Mouse (Mus musculus): ENCODE measurements around the gene Tmc3. TPM values are rescaled to one million over a fixed set of nuclear protein-coding genes. Genes with fewer than 3 reads are reported as not detected.
A peak's percentile ranks its signal among the peaks of the same experiment; 100 is the strongest.

Gene Tmc3
- total and polyA plus RNA-seq, 3 experiments, result not detected

GRCm38 (mm10) chr7:83626557-83627257, 42.0 kb downstream of the Tmc3 start:
- Histone ChIP-seq H3K27ac (ENCODE audit: control insufficient read depth, low read depth, low read length) (no peak overlapping the region), H3K27me3 (ENCODE audit: control insufficient read depth in 1 of 2, insufficient read depth in 2 of 2, low read length in 2 of 2) (no peaks in the 10 kb centered on the region), H3K79me2 (ENCODE audit: control insufficient read depth, insufficient read depth, low read length, poor library complexity) (no peaks in the 10 kb centered on the region), H3K4me3 (ENCODE audit: control insufficient read depth in 1 of 2, insufficient read depth in 1 of 2, low read depth in 2 of 2, low read length in 2 of 2) (no peak overlapping the region), H3K4me1 (ENCODE audit: control insufficient read depth in 1 of 2, insufficient read depth in 2 of 2, low read length in 2 of 2) (no peaks in the 10 kb centered on the region), H3K9me3 (replicated peaks; ENCODE audit: insufficient read depth, low read length) (no peaks in the 10 kb centered on the region), H3K36me3 (ENCODE audit: control insufficient read depth in 1 of 2, insufficient read depth in 2 of 2, low read length in 2 of 2) (no peaks in the 10 kb centered on the region), H3K9ac (ENCODE audit: control insufficient read depth, low read depth, low read length, poor library complexity, severe bottlenecking) (no peak overlapping the region)
- no peak for DNase-seq (ENCODE audit: low read depth, low spot score)
- TF ChIP-seq CHD1 (IDR thresholded peaks at IDR 0.05; ENCODE audit: low read depth, low read length) (no peak), SIN3A (IDR thresholded peaks at IDR 0.05; ENCODE audit: low read length) (no peak), USF1 (IDR thresholded peaks at IDR 0.05; ENCODE audit: low read depth, low read length) (no peak), ZC3H11A (IDR thresholded peaks at IDR 0.05; ENCODE audit: low read depth, low read length) (no peak), RAD21 (IDR thresholded peaks at IDR 0.05; ENCODE audit: low read depth, low read length) (no peak), MAZ (IDR thresholded peaks at IDR 0.05; ENCODE audit: low read depth, low read length) (no peak)

- Histone ChIP-seq H3K36me3 (ENCODE audit: control insufficient read depth in 1 of 2, insufficient read depth in 2 of 2, low read length in 2 of 2) (no peaks in the 10 kb centered on the region), H3K4me1 (ENCODE audit: control insufficient read depth in 1 of 2, insufficient read depth in 2 of 2, low read length in 2 of 2) (peaks cover 0 to under 1% of the 10 kb centered on the region in 2 experiments; a peak in 1 of 4 replicates)
These were observed 42.6 kb downstream of the Tmc3 start for GRCm38 (mm10) chr7:83627369-83627768.

GRCm38 (mm10) chr7:83631073-83631827, 46.5 kb downstream of the Tmc3 start:
- Histone ChIP-seq H3K4me1 (ENCODE audit: control insufficient read depth in 1 of 2, insufficient read depth in 2 of 2, low read length in 2 of 2) (peaks cover 0 to 5% of the 10 kb centered on the region in 2 experiments; a peak in 1 of 4 replicates), H3K9me3 (replicated peaks; ENCODE audit: insufficient read depth, low read length) (no peaks in the 10 kb centered on the region), H3K27me3 (ENCODE audit: control insufficient read depth in 1 of 2, insufficient read depth in 2 of 2, low read length in 2 of 2) (no peaks in the 10 kb centered on the region), H3K9ac (ENCODE audit: control insufficient read depth, low read depth, low read length, poor library complexity, severe bottlenecking) (peak overlapping the region; percentile 71), H3K79me2 (ENCODE audit: control insufficient read depth, insufficient read depth, low read length, poor library complexity) (no peaks in the 10 kb centered on the region), H3K4me3 (ENCODE audit: control insufficient read depth in 1 of 2, insufficient read depth in 1 of 2, low read depth in 2 of 2, low read length in 2 of 2) (peak overlapping the region; percentile 67 to 88), H3K27ac (ENCODE audit: control insufficient read depth, low read depth, low read length) (no peak overlapping the region), H3K36me3 (ENCODE audit: control insufficient read depth in 1 of 2, insufficient read depth in 2 of 2, low read length in 2 of 2) (no peaks in the 10 kb centered on the region)
- DNase-seq (ENCODE audit: low read depth, low spot score), result no peak
- TF ChIP-seq NELFE (IDR thresholded peaks at IDR 0.05; ENCODE audit: low read depth, low read length) (no peak), EP300 (IDR thresholded peaks at IDR 0.05; ENCODE audit: low read depth in 1 of 2, low read length in 2 of 2) (no peak), MYC (IDR thresholded peaks at IDR 0.05; ENCODE audit: low read depth, low read length) (no peak), POLR2A (IDR thresholded peaks at IDR 0.05; ENCODE audit: control insufficient read depth in 1 of 2, insufficient read depth in 1 of 2, low read depth in 1 of 2, low read length in 2 of 2, poor library complexity in 1 of 2) (no peak), GABPA (IDR thresholded peaks at IDR 0.05; ENCODE audit: low read depth, low read length) (no peak), USF2 (IDR thresholded peaks at IDR 0.05; ENCODE audit: borderline replicate concordance in 1 of 2, insufficient read depth in 1 of 2, low read depth in 1 of 2, low read length in 2 of 2) (no peak), NRF1 (IDR thresholded peaks at IDR 0.05; ENCODE audit: insufficient read depth, low read depth, low read length, poor library complexity, severe bottlenecking) (no peak), MXI1 (IDR thresholded peaks at IDR 0.05; ENCODE audit: low read depth, low read length) (no peak; the same call in 1 of the 2 replicates), ELF1 (IDR thresholded peaks at IDR 0.05; ENCODE audit: low read depth, low read length) (no peak), ZC3H11A (IDR thresholded peaks at IDR 0.05; ENCODE audit: low read depth, low read length) (no peak), ZKSCAN1 (IDR thresholded peaks at IDR 0.05; ENCODE audit: low read depth, low read length) (no peak), BHLHE40 (IDR thresholded peaks at IDR 0.05; ENCODE audit: borderline replicate concordance, low read depth, low read length) (no peak), E2F4 (IDR thresholded peaks at IDR 0.05; ENCODE audit: borderline replicate concordance, low read depth, low read length) (no peak), GATA1 (IDR thresholded peaks at IDR 0.05; ENCODE audit: low read depth, low read length) (no peak), KAT2A (conservative IDR thresholded peaks at IDR 0.05; ENCODE audit: low read depth, low read length) (no peak), CHD1 (IDR thresholded peaks at IDR 0.05; ENCODE audit: low read depth, low read length) (no peak), UBTF (IDR thresholded peaks at IDR 0.05; ENCODE audit: borderline replicate concordance, insufficient read depth, low read depth, low read length) (no peak)

More at GRCm38 (mm10) chr7:83627369-83627768, 42.6 kb downstream of the Tmc3 start:
- H3K27me3 ChIP-seq (ENCODE audit: control insufficient read depth in 1 of 2, insufficient read depth in 2 of 2, low read length in 2 of 2), result no peaks in the 10 kb centered on the region
- no peak overlapping the region for H3K27ac ChIP-seq (ENCODE audit: control insufficient read depth, low read depth, low read length)
- H3K9ac ChIP-seq (ENCODE audit: control insufficient read depth, low read depth, low read length, poor library complexity, severe bottlenecking), result no peak overlapping the region
- no peak for DNase-seq (ENCODE audit: low read depth, low spot score)
- no peak for TF ChIP-seq TBP (IDR thresholded peaks at IDR 0.05; ENCODE audit: low read depth, low read length)
- TF ChIP-seq USF2 (IDR thresholded peaks at IDR 0.05; ENCODE audit: borderline replicate concordance in 1 of 2, insufficient read depth in 1 of 2, low read depth in 1 of 2, low read length in 2 of 2), result no peak
- no peak for TF ChIP-seq SMC3 (IDR thresholded peaks at IDR 0.05; ENCODE audit: low read depth, low read length)
- no peak for TF ChIP-seq KAT2A (conservative IDR thresholded peaks at IDR 0.05; ENCODE audit: low read depth, low read length)
- H3K79me2 ChIP-seq (ENCODE audit: control insufficient read depth, insufficient read depth, low read length, poor library complexity), result no peaks in the 10 kb centered on the region
- no peaks in the 10 kb centered on the region for H3K9me3 ChIP-seq (replicated peaks; ENCODE audit: insufficient read depth, low read length)
- H3K4me3 ChIP-seq (ENCODE audit: control insufficient read depth in 1 of 2, insufficient read depth in 1 of 2, low read depth in 2 of 2, low read length in 2 of 2), result no peak overlapping the region

Data from MEL (cell line).